Mouse (Mus musculus) cerebellum, adult 8-10 months (tissue): ENCODE data around the gene Tas2r108.

Experiments
- DNase-seq: peaks from one replicate; pipeline ENCODE4 v3.0.0; 2022

The Tas2r108 gene

GRCm38 (mm10) chr6:40493229-40493628 lies at the start of gene Tas2r108:
Tas2r108 (plus strand) TSS chr6:40493529.
- DNase-seq = no peak

GRCm38 (mm10) chr6:40448626-40449025 lies 44.7 kb upstream of the Tas2r108 start:
- DNase-seq = no peak

- no peak for DNase-seq
These were observed 38.8 kb upstream of the Tas2r108 start for GRCm38 (mm10) chr6:40454436-40455041.

- DNase-seq = no peak
These were observed 27.6 kb upstream of the Tas2r108 start for GRCm38 (mm10) chr6:40465710-40466109.

GRCm38 (mm10) chr6:40470916-40471719 lies 22.2 kb upstream of the Tas2r108 start, which contains the start of gene Ssbp1:
Ssbp1 (plus strand) TSS chr6:40471352.
- peak; percentile 87 for DNase-seq

- no peak for DNase-seq
These were observed 21.7 kb upstream of the Tas2r108 start for GRCm38 (mm10) chr6:40471720-40472010.

GRCm38 (mm10) chr6:40476132-40476531 lies 17.2 kb upstream of the Tas2r108 start:
- no peak for DNase-seq

GRCm38 (mm10) chr6:40479705-40480104 lies 13.6 kb upstream of the Tas2r108 start:
- DNase-seq = no peak

- DNase-seq = no peak
These were observed 11.0 kb upstream of the Tas2r108 start for GRCm38 (mm10) chr6:40482318-40482717.

- no peak for DNase-seq
These were observed 2.4 kb upstream of the Tas2r108 start, which contains the start of gene Tas2r137 for GRCm38 (mm10) chr6:40490933-40491332. Tas2r137 (plus strand) TSS chr6:40491233.

- no peak for DNase-seq
These were observed 26.1 kb downstream of the Tas2r108 start, which contains the start of gene Prss37 for GRCm38 (mm10) chr6:40519408-40519807. Prss37 (minus strand) TSS chr6:40519508.
